Mouse (Mus musculus) midbrain, embryonic 11.5 days (tissue): Measurements from ENCODE around the gene Pycr2. TPM values are rescaled to one million over a fixed set of nuclear protein-coding genes. Genes with fewer than 3 reads are reported as not detected.
A peak's percentile ranks its signal among the peaks of the same experiment; 100 is the strongest.
"Not testable (repeated sequence)": the region's sequence is repeated elsewhere in the genome, so short reads cannot be mapped to it uniquely, and the experiment has no call there.

ENCODE experiments used
- ATAC-seq: fragments of 200-750 bp; cut with Nextera tagmentation; 2 replicates; pipeline ENCODE4 v1.8.0; 2017; ENCODE audit warnings: moderate TSS enrichment, moderate library complexity; ENCODE audit not compliant: low FRiP score
- DNase-seq: peaks from one replicate; pipeline ENCODE4 v3.0.0; 2015; ENCODE audit warnings: low spot score; ENCODE audit errors: missing footprints
- H3K27ac ChIP-seq: fragments of 300-500 bp; sonication (generic); 2 replicates; pipeline ENCODE4 v1.5.1; 2014; ENCODE audit warnings: low read depth, low read length
- H3K27me3 ChIP-seq: fragments of 300-500 bp; sonication (generic); 2 replicates; pipeline ENCODE4 v1.6.1; 2014; ENCODE audit warnings: mild to moderate bottlenecking, low read length, moderate library complexity, mixed read lengths; ENCODE audit not compliant: control insufficient read depth, insufficient read depth
- H3K36me3 ChIP-seq: fragments of 300-500 bp; sonication (generic); 2 replicates; pipeline ENCODE4 v1.6.1; 2014; ENCODE audit warnings: mild to moderate bottlenecking, low read length, moderate library complexity, mixed read lengths; ENCODE audit not compliant: control insufficient read depth, insufficient read depth
- H3K4me1 ChIP-seq: fragments of 300-500 bp; sonication (generic); 2 replicates; pipeline ENCODE4 v1.6.1; 2014; ENCODE audit warnings: low read length; ENCODE audit not compliant: control insufficient read depth, insufficient read depth
- H3K4me2 ChIP-seq: fragments of 300-500 bp; sonication (generic); 2 replicates; pipeline ENCODE4 v1.6.1; 2014; ENCODE audit warnings: mild to moderate bottlenecking, moderate library complexity
- H3K4me3 ChIP-seq: fragments of 300-500 bp; sonication (generic); 2 replicates; pipeline ENCODE4 v1.5.1; 2014; ENCODE audit warnings: low read depth, low read length
- H3K9ac ChIP-seq: fragments of 300-500 bp; sonication (generic); 2 replicates; pipeline ENCODE4 v1.6.1; 2014; ENCODE audit warnings: low read length
- H3K9me3 ChIP-seq: fragments of 300-500 bp; sonication (generic); 2 replicates; pipeline ENCODE4 v1.6.1; 2016; ENCODE audit warnings: low read length; ENCODE audit not compliant: control insufficient read depth
- WGBS: fragments of 180-500 bp; shearing (Covaris S2); extraction: QIAGEN DNeasy Blood & Tissue Kit; methylation state at CpG from one replicate; pipeline ENCODE4 v1.1.7; 2014; 5-methylcytosine and 5-hydroxymethylcytosine counted together
- polyA plus RNA-seq: library from polyadenylated mRNA; unstranded; fragments of >200 nt; fragmentation: Nextera tagmentation; extraction: Ambion mirVana; gene quantifications from 2 replicates; pipeline ENCODE4 v1.2.1, GENCODE M21; 2014

The Pycr2 gene
- polyA plus RNA-seq, 1 experiment from 2014 or later: 97.9 TPM

- ATAC-seq (no peak), DNase-seq (no peak)
- H3K4me2 ChIP-seq: no peak overlapping the region
- H3K27me3 ChIP-seq: no peaks in the 10 kb centered on the region
- H3K4me3 ChIP-seq: no peak overlapping the region
- WGBS: 63% methylated on average over 4 of the region's 4 CpGs
- H3K27ac ChIP-seq: no peak overlapping the region
- H3K9me3 ChIP-seq: no peaks in the 10 kb centered on the region
- no peaks in the 10 kb centered on the region for H3K36me3 ChIP-seq
- no peak overlapping the region for H3K9ac ChIP-seq
- no peaks in the 10 kb centered on the region for H3K4me1 ChIP-seq
These were observed 26.6 kb upstream of the Pycr2 start for GRCm38 (mm10) chr1:180877466-180877865.

GRCm38 (mm10) chr1:180881768-180882167 is 22.3 kb upstream of the Pycr2 start:
- 79% methylated on average over 3 of the region's 3 CpGs for WGBS
- no peak overlapping the region for H3K4me2 ChIP-seq
- ATAC-seq: no peak

DNA sequence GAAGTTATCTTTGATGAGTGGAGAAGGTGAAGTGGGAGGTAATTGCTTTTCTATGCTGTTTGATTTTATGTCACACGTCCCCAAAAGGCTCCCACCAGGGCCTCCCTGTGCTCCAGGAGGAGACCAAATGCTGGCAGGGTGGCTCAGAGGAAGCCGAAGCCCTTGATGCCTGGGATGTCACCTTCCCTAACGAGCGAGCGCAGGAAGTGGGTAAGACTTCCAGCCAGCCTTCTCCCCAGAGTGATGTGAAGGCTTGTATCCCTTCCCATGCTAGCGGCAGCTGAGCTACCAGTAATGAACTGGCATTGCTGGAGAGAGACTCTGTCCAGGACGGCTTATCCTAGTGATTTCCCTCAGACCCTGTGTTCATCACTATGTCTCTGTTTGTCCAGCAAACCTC is 20.4 kb upstream of the Pycr2 start:
- Histone ChIP-seq H3K27me3 (no peaks in the 10 kb centered on the region), H3K4me3 (no peak overlapping the region), H3K4me1 (peaks cover 5% of the 10 kb centered on the region), H3K36me3 (no peaks in the 10 kb centered on the region), H3K4me2 (no peak overlapping the region), H3K27ac (no peak overlapping the region), H3K9ac (no peak overlapping the region), H3K9me3 (no peaks in the 10 kb centered on the region)
- ATAC-seq (no peak), DNase-seq (no peak)
- WGBS: 46% methylated on average over 7 of the region's 7 CpGs

More at GRCm38 (mm10) chr1:180881768-180882167, 22.3 kb upstream of the Pycr2 start:
- H3K27ac ChIP-seq: no peak overlapping the region
- no peaks in the 10 kb centered on the region for H3K27me3 ChIP-seq
- no peak overlapping the region for H3K4me3 ChIP-seq
- no peaks in the 10 kb centered on the region for H3K4me1 ChIP-seq
- DNase-seq: no peak
- no peak overlapping the region for H3K9ac ChIP-seq
- no peaks in the 10 kb centered on the region for H3K36me3 ChIP-seq
- H3K9me3 ChIP-seq: no peaks in the 10 kb centered on the region

DNA sequence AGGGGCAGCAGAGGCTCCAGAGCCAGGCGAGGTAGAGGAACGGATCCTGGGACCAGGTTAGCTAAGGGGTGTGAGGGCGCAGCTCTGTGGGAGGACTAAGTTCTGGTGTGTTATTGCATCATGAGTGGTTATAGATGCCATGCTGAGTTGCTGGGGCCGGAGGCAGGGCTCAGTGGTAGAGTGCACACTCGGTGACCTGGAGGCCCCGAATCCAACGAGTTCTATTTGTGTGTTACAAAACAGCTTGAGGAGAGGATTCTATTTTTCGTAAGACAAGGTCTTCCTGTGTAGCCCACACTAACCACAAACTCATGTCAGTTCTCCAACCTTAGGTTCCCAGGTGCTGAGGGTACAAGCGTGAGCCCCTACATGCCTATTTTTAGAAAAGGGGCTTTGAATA is 19.6 kb upstream of the Pycr2 start:
- Histone ChIP-seq H3K27me3 (no peaks in the 10 kb centered on the region), H3K9ac (no peak overlapping the region), H3K9me3 (no peaks in the 10 kb centered on the region), H3K4me2 (no peak overlapping the region), H3K4me3 (no peak overlapping the region), H3K27ac (no peak overlapping the region), H3K36me3 (no peaks in the 10 kb centered on the region), H3K4me1 (peaks cover 8% of the 10 kb centered on the region)
- no peak for ATAC-seq
- no peak for DNase-seq
- WGBS: 85% methylated on average over 9 of the region's 9 CpGs

- 0 out of 2 replicates have a peak overlapping the region, but pooled peaks have one; percentile 12 for H3K9ac ChIP-seq
- H3K4me3 ChIP-seq: no peak overlapping the region
- no peak overlapping the region for H3K27ac ChIP-seq
- no peaks in the 10 kb centered on the region for H3K36me3 ChIP-seq
- WGBS: 12% methylated on average over 13 of the region's 13 CpGs
- H3K27me3 ChIP-seq: peaks cover 8% of the 10 kb centered on the region
- ATAC-seq (peak; percentile 60), DNase-seq (no peak)
- peaks cover 8% of the 10 kb centered on the region for H3K4me1 ChIP-seq
- no peak overlapping the region for H3K4me2 ChIP-seq
- no peaks in the 10 kb centered on the region for H3K9me3 ChIP-seq
These were observed 15.5 kb upstream of the Pycr2 start for GRCm38 (mm10) chr1:180888556-180889042.

DNA sequence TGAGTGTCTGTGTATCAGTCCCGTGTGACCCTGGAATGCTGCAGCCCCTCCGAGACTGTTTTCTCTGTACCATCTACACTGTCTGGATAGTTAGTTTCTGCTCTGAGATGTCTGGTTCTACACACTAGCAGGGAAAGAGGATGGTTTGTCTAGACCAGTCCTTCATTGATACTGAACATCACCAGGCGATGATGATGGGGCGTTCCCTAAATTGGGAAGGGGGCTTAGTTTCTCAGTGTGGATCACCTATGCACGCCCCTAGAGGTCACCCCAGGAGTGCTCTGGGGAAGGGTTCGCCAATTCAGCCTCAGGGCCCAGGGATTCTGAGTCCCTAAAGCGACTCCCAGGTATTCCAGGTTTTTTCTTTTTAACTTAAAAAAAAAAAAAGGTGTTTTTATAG is 14.9 kb upstream of the Pycr2 start:
- Histone ChIP-seq H3K9me3 (no peaks in the 10 kb centered on the region), H3K4me3 (no peak overlapping the region), H3K36me3 (no peaks in the 10 kb centered on the region), H3K9ac (no peak overlapping the region), H3K4me2 (no peak overlapping the region), H3K4me1 (peaks cover 8% of the 10 kb centered on the region), H3K27ac (no peak overlapping the region), H3K27me3 (peaks cover 13% of the 10 kb centered on the region)
- 28% methylated on average over 7 of the region's 7 CpGs for WGBS
- DNase-seq (no peak), ATAC-seq (no peak)

GRCm38 (mm10) chr1:180889841-180890240 is 14.3 kb upstream of the Pycr2 start:
- DNase-seq (no peak), ATAC-seq (no peak)
- Histone ChIP-seq H3K9me3 (no peaks in the 10 kb centered on the region), H3K4me3 (no peak overlapping the region), H3K4me1 (peaks cover 8% of the 10 kb centered on the region), H3K27ac (no peak overlapping the region), H3K4me2 (no peak overlapping the region), H3K9ac (no peak overlapping the region), H3K27me3 (peaks cover 20% of the 10 kb centered on the region), H3K36me3 (no peaks in the 10 kb centered on the region)
- WGBS: 37% methylated on average over 6 of the region's 6 CpGs

GRCm38 (mm10) chr1:180892808-180893207 is 11.3 kb upstream of the Pycr2 start, which contains the start of gene Lefty2:
Gene Lefty2 (plus strand): TSS chr1:180893108.
- Histone ChIP-seq H3K27ac (no peak within 1 kb of the TSS), H3K4me3 (no peak within 1 kb of the TSS), H3K9me3 (no peaks in the 10 kb centered on the region), H3K27me3 (peaks cover 24% of the 10 kb centered on the region), H3K9ac (no peak within 1 kb of the TSS), H3K36me3 (no peaks in the 10 kb centered on the region), H3K4me1 (peaks cover 8% of the 10 kb centered on the region), H3K4me2 (no peak within 1 kb of the TSS)
- ATAC-seq (no peak), DNase-seq (no peak)
- 62% methylated on average over 10 of the region's 10 CpGs for WGBS

- not testable (repeated sequence) for DNase-seq, H3K27ac ChIP-seq, H3K9me3 ChIP-seq, ATAC-seq, H3K9ac ChIP-seq, H3K36me3 ChIP-seq, H3K4me3 ChIP-seq, H3K4me1 ChIP-seq
- peak overlapping the region; percentile 17; the same call in 1 of the 2 replicates for H3K4me2 ChIP-seq
- 5% methylated on average over 46 of the region's 51 CpGs for WGBS
- peaks cover 24% of the 10 kb centered on the region for H3K27me3 ChIP-seq
These were observed 9.8 kb upstream of the Pycr2 start for GRCm38 (mm10) chr1:180894088-180894987.
